Mouse (Mus musculus): Measurements from ENCODE around the gene Gpx4. TPM values are rescaled to one million over a fixed set of nuclear protein-coding genes. Genes with fewer than 3 reads are reported as not detected.
"Not testable (repeated sequence)": the region's sequence is repeated elsewhere in the genome, so short reads cannot be mapped to it uniquely, and the experiment has no call there.

Gpx4 gene
- total RNA-seq, 1 experiment from 2014 or later: 1,329 TPM

DNA sequence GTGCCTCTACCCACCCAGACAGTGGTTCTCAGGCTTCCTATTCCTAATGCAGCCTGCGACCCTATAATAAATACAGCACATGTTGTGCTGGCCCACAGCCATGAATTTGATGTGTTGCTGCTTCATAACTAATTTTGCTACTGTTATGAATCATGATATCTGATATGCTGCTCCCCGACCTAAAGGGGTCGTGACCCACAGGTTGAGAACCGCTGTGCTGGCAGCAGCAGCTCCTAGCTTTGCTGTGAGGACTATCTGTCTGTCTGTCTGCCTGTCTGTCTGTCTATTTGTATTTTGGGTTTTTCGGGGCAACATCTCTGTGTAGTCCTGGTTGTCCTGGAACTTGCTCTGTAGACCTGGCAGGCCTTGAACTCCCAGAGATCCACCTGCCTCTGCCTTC lies 23.2 kb upstream of the Gpx4 start:
- no peak for DNase-seq

DNA sequence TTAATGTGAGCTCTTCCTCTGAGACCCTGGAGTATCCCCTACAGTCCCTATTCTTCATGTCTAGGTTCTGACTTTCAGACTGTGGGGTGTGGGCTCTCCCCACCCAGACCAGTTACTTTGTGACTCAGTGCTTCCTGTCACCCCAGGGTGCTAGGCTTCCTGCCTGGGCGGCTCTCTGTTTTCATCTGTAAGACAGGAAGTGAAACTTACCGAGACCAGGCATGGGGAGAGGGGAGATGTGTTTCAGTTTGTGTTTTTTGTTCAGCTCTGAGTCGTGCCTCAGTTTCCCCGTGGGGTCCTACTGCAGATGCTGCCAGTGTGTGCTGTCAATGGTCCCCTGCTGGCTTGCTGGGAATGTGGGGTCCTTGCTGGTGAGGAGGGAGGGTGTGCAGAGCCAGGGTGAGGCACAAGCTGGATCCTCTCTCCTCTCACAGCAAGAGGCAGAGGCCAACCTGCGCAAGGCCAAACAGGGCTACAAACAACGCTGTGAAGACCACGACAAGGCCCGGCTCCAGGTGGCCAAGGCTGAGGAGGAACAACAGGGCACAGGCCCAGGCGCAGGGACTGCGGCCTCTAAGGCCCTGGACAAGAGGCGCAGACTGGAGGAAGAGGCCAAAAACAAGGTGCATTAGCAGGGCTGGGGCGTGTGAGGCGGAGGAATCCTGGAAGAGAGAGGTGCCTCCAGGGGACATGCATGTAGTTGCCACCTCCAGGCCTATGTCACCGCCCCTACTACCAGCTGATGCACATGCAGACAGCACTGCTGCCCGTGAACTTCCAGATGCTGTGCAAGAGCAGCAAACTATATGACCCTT lies 22.5 kb upstream of the Gpx4 start:
- DNase-seq: no peak

DNA sequence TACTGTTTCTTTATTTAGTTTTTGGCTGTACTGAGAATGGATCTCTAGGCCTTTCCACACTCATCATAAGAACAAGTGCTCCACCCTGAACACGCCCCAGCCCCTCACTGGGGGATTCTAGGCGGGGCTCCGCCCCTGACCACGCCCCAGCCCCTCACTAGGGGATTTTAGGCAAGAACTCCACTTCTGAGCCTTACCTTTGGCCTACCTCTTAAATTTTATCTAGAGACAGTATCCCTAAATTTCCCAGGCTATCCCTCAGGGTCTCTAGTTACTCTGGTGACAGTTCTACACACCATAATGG lies 22.0 kb upstream of the Gpx4 start:
- no peak for DNase-seq

DNA sequence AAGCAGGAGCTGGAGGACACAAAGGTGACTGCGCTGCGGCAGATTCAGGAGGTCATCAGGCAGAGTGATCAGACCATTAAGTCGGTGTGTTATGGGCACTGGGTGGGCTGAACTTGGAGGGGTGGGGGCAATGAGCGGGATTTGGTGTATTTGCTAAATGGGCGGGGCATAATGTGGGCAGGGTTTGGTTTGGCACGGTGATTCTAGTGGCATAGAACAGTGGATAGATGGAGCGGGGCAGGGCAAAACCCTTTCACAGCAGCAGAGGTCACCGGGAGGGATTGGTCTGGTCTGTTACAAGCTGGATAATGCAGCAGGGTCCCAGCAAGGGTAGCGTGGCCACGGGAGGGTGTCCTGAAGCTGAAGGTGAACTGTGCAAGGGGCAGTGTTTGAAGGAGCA lies 21.5 kb upstream of the Gpx4 start:
- no peak for DNase-seq

DNA sequence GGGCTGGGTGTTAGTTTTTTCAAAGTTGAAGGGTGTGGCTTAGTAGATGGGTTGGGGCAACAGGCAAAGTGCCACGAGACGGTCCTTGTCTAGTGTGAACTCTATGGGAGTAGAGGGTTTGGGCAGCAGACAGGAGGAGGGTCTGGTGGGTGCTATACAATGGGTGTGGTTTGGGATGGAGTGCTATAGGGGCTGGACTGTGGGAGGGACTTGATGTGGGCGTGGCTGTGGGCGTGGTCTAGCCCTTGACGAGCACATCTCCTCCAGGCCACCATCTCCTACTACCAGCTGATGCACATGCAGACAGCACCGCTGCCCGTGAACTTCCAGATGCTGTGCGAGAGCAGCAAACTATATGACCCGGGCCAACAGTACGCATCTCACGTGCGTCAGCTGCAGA lies 21.1 kb upstream of the Gpx4 start:
- DNase-seq: peak; percentile 47

DNA sequence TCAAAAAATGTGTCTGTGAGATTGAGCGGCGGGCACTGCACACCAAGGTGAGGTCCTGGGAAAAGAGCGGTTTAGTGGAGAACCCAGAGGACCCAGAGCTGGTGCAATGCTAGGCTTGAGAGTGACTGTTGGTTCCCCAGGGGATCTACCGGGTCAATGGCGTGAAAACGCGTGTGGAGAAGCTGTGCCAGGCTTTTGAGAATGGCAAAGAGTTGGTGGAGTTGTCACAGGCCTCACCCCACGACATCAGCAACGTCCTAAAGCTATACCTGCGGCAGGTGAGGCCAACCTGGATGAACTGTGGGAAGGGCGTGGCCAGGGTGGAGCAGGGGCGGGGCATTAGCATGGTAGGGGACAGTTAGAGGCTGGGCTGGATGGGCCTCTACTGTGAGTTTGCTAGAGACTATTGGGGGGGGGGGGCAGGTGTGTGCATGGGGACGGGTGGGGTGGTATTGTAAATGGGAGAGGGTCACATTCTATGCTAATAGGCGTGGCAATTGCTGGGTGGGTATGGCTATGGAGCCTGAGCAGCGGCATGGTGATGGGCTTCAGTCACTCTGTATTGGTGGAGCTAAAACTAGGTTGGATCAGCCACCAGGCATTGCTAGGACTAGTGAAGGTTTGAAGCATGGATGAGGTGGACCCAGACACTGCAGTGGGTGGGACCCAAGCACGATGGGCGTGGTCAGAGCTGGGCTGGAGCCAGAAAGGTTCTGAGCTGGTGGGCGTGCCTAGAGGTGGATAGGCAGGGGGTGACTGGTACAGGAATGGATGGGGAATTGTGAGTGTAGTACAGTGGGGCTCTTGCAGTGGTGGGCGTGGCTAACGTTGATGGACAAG lies 19.1 kb upstream of the Gpx4 start:
- DNase-seq: no peak

DNA sequence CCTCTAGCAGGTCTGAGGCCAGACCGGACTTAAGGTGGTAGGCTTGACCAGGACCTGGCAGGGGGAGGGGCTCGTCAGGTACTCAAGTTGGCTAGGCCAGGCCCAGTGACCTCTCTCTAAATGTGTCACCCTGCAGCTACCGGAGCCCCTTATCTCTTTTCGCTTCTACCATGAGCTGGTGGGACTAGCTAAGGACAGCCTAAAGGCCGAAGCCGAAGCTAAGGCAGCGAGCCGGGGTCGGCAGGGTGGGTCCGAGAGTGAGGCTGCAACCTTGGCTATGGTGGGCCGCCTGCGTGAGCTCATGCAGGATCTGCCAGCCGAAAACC lies 18.5 kb upstream of the Gpx4 start:
- DNase-seq: no peak

DNA sequence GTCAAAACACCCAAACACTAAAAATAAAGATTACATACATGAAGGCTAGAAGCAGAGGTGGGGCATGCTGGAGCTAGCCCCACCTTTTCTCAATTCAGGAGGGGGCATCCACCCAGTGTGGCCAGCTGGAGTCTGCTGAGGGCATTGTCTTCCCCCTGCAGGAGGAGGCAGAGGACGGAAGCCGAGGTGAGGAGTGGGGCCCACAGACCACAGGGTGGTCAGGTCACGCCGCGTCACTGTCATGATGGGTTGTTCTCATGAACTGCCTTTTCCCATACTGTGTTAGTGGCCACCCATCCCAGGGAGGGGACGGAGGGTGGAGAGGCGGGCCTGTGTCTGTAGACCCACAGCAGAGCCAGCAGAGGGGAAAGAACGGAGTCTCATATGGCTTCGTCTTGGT lies 16.8 kb upstream of the Gpx4 start:
- DNase-seq: no peak

DNA sequence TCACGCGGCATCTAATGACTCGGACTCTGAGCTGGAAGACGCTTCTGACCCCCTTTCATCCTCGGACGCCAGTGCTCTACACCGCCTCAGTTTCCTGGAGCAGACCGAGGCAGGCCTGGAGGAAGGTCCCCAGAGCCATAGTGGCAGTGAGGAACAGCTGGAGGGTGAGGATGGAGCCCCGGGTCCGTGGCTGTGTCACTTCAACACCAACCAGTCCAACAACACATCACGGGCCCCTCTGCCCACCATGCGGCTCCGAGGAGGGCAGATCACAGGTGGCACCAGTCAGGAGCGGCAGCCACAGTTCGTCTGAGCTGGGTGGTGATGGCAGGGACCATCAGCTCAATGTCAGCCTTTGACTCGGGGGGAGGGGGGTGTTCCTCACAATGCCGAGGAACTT lies 16.2 kb upstream of the Gpx4 start:
- DNase-seq: no peak

DNA sequence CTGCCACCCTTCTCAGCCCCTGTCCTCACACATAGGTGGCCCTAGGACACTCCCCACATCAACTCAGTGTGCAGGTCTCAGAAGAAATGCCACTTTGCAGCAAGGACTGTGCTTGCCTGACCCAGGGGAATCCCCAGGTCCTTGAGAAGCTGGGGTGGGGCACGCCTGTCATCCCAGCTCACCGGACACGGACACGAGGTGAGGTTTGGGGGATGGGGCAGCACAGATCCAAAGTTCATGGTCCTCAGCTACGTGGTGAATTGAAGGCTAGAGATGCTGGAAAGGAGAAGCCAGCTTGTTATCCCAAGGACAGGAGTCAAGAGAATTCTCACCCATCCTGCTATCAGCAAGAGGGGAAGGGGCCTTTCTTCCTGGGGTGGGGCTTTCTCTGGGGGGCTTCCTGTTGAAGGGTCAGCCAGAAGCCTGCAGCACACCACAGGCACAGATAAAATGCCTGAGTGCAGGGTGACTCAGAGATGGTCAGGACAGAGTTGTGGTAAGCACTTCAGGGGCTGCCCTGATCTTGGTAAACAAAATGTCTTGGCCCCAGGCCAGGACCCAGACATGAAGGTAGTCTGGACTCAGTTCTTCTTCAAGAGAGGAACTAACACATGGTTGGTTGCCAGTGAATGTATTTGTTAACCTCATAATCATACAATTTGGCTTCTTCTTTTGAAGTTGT lies 14.0 kb upstream of the Gpx4 start:
- peak; percentile 88 for DNase-seq

DNA sequence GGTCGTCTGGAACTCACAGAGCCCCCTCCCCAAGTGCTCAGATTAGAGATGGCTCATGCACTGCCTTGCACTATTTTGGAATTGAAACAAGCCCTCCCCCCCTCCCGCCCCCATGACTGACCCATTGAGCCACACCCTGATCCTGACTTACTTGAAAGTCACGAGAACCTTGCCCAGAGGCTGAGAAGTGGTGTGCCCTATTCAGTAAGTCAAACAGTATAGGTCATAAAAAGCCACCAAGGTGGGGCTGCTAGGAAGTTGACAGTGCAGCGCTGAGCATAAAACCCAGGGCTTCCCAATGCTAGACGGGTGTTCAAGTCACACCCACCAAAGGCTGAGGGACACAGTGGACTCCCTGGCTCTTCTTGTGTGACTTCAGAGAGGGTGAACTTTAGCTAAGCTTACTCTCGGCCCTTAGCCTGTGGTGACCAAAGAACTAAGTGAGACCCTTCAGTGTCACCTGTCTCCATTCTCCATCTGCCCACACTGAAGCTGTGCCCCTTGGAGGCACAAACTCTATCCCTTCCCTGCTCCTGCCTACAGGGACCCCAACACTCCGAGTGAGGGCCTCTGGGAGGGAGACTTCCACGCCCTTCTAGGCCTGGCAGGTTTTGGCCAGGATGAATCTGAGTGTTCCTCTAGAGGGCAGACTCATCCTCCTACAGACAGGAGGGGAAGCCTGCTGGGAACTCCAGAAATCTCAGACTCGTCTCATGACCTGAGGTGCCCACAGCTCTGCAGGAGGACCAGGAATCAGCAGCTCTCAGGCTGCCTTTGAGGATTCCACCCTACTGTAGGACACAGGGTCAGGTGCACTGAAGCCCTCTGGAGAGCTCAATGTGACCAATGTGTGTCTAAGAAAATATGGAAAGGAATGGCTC lies 13.2 kb upstream of the Gpx4 start:
- peak; percentile 77 for DNase-seq

DNA sequence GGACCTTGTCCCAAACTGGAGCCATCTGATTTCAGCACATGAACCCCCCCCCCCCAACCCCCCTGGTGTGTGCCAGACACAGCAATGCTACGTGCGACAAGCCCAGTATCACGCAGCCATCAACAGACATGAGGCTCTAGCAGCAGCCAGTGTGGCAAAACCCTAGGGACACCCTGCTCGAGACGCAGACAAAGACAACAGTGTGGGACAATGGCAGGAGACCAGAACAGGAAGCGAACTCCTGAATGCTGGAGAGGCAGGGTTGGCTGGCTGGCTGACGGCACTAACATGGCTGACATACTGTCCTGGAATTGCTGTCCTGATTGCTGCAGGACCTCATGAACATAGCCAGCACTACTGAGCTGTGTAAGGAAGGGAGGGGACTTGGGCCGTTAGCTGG lies 11.8 kb upstream of the Gpx4 start:
- no peak for DNase-seq

DNA sequence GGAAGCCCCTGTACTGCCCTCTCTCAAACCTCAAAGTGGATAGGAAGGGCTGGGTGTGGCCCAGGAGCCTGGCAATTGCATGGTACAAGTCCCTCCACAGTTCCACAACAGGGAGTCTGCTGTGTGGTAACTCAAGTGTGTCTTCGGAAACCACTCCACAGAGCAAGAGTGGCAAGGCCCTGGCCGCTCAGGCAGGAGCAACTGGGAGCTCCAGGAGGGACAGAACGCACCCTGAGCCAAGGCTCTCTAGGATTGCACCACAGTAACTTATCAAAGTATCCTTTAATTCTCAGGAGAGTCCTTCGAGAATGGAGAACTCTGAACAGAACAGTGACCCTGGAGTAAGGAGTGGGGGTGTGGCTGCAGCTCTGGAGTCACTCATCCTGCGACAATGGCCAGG lies 11.3 kb upstream of the Gpx4 start:
- no peak for DNase-seq

DNA sequence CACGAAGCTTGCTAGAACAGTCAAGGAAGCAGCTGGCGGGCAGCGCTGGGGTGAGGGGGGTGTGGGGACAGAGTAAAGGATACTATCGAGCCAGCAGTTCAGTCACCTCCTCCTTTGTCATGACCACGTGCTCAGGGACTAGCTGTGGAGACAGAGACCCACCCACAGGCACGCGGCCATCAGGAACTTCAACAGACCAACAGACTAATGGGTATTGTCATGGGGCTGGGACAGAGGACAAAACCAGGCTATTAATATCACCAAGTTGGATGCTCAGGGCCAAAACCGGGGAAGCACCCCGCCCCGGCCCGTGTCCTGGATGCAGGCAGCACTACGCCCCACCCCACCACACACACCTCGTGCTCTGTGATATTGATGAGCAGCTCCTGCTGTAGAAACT lies 10.1 kb upstream of the Gpx4 start:
- no peak for DNase-seq

DNA sequence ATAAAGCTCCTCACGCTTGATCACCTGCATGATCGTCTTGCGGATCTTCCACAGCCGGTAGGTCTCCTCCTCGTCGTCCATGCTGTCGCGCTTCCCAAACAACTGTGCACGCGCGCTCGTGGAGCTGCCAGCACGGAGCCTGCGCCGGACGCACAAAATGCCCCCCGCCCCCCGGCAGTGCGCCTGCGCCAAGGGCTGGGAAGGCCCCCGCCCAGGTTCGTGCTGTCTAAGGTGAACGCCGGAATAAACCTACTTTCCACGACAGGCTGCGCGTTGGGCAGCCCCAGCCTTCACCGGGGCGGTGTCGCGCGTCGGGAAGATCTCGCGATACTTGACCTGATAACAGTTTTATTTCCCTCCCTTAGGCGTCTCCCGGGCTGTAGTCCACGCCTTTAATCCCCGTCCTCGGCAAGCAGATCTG lies 7.4 kb upstream of the Gpx4 start, which contains the start of gene Polr2e:
TSS of gene Polr2e (minus strand) at position 237 of the 421 bp plus-strand sequence.
- DNase-seq: peak; percentile 98

DNA sequence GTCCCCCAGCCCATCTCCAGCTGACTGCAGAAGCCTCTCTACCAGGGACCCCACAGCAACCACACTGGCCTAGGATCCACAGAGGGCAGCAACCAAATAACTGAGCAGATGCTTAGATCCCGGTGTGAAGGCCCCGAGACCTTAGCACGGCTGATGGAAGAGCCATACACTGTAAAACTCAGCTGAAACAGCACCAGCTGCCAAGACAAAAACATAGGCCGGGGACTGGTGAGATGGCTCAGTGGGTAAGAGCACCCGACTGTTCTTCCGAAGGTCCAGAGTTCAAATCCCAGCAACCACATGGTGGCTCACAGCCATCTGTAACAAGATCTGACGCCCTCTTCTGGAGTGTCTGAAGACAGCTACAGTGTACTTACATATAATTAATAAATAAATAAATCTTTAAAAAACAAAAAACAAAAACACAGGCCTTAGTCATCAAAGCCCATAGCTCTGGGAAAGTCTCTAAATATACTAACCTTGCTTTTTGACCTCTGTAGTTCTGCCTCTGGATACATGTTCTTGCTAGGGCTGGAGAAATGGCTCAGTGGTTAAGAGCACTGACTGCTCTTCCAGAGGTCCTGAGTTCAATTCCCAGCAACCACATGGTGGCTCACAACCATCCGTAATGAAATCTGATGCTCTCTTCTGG lies 5.4 kb upstream of the Gpx4 start:
- not testable (repeated sequence) for DNase-seq

DNA sequence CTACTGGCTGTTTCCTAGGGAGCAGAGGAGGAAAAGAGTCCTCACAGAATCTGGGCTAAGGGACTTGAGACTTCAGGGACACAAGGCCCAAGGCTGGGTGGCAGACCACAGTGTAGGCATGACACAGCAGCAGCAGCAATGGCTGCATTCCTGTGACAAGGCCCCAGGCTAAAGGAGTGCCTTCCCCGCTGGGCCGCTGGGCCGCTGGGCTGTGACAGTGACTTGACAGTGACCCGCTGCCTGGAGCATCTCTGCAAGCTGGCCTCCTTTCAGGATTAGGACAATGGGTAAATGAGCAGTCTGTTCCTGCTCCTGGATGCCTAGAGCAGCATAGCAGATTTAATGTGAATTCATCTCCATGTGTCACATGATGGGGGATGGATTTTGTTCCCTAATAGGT lies 2.9 kb upstream of the Gpx4 start:
- no peak for DNase-seq

DNA sequence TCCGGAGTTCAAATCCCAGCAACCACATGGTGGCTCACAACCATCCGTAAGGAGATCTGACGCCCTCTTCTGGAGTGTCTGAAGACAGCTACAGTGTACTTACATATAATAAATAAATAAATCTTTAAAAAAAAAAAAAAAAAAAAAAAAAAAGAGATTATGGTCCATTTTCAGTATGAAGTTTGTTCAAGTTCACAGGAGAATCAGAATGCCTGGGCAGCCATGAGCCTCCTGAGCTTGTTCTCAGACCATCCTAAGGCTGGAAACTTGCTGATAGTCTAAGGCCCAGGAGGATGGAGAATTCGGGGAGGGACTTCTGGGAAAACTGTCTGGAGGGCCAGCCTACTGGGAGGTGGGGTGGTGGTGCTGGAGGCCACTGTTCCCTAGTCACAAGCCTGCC lies 1.6 kb upstream of the Gpx4 start:
- not testable (repeated sequence) for DNase-seq

DNA sequence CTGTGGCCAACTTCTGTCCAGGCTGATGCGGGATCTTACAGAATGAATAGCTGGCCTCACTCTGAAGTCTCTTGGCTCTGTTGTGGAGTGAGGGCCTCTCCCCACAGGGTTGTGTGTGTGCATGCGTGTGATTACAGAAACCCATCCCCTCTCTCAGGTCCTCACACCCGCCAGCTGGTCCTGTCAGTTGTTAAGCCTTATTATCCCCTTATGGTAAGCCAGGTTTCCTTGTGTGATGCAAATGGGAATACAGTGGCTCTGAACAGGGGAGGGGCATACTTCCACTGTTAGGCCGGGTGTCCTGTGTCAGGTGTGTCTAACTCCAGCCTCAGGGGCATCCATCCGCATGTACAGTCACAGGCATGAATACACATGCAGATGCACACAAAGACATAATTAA lies 1.2 kb upstream of the Gpx4 start:
- DNase-seq: no peak

DNA sequence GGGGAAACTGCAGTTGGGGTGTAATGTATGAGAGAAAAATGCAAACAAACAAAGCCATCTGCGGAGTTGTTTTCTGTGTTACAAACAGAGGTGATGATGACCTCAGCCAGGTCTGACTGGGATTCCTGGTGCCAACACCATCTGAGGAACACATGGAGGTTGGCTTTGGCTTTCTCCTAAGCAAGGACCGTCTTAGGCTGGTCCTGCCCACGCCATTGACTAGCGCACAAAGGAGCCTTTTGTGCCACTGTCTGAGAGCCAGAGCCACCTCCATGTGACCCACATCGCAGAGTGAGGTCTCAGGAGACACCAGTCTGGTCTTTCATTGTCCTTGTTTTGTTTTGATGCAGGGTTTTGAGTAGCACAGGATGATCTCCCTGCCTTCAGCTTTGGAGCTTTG lies 1.4 kb downstream of the Gpx4 start:
- no peak for DNase-seq

DNA sequence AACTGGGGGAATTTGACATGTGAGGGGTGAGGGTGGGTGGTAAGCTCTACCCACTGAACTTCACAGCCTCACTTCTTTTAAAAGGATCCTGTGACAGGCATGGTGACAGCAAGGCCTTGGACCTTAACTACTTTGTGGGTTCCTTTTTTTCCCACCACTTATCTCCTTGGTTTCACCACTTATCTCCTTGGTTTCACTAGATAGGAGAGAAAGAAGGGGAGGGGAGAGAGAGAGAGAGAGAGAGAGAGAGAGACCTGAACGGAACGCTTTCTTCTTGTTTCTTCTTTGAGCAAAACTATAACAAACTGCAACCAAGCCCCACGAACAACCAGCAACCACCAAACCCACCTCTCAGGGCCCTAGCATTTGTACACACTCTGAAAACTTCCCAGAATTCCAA lies 1.9 kb downstream of the Gpx4 start:
- DNase-seq: no peak

DNA sequence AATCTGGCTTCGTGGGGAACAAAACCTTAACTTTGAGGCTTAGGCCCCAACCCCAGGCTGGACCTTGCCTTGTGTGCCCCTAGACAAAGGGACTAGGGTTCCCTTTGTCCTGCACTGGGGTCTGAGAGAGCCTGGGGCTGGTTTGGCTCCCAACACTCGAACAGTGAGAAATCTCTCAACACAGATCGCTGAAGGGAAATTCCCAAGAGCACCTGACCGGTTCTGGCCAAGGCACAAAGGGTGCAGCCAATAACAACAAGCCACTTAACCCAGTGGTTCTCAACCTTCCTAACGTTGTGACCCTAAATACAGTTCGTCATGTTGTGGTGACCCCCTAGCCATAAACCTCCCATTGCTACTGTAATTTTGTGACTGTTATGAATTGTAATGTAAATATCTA lies 3.3 kb downstream of the Gpx4 start:
- no peak for DNase-seq
